Mouse (Mus musculus) bone marrow macrophage, adult 2 months (primary cell): ENCODE results near the gene Calm5. TPM values are rescaled to one million over a fixed set of nuclear protein-coding genes. Genes with fewer than 3 reads are reported as not detected.
"Not testable (repeated sequence)": the region's sequence is repeated elsewhere in the genome, so short reads cannot be mapped to it uniquely, and the experiment has no call there.

Source experiments
- H3K27ac ChIP-seq: 2 replicates; pipeline ENCODE4 v1.5.1; 2012; ENCODE audit warnings: low read depth, low read length; ENCODE audit not compliant: insufficient read depth
- H3K4me1 ChIP-seq: 2 replicates; pipeline ENCODE4 v1.6.1; 2012; ENCODE audit warnings: low read length; ENCODE audit not compliant: control insufficient read depth, insufficient read depth
- H3K4me3 ChIP-seq: 2 replicates; pipeline ENCODE4 v1.5.1; 2012; ENCODE audit warnings: mild to moderate bottlenecking, low read length, moderate library complexity; ENCODE audit not compliant: insufficient read depth
- CTCF ChIP-seq: IDR thresholded peaks from 2 replicates; pipeline ENCODE4 v1.5.1; 2012; ENCODE audit warnings: low read depth, mild to moderate bottlenecking, low read length, moderate library complexity
- POLR2A ChIP-seq: IDR thresholded peaks from 2 replicates; pipeline ENCODE4 v1.6.1; 2012; ENCODE audit warnings: mild to moderate bottlenecking, low read depth, low read length, borderline replicate concordance
- polyA plus RNA-seq: library from polyadenylated mRNA; stranded (reverse); fragments of >200 nt; gene quantifications from 2 replicates; pipeline ENCODE4 v1.2.4, GENCODE M21; 2012; ENCODE audit not compliant: missing spikeins, insufficient read depth, insufficient read length

The Calm5 gene
- polyA plus RNA-seq: not detected in 2 replicates

GRCm38 (mm10) chr13:3853648-3854333 lies at the start of gene Calm5:
Calm5 (plus strand) TSS chr13:3854173.
- not testable (repeated sequence) for H3K4me3 ChIP-seq

GRCm38 (mm10) chr13:3804186-3804585 lies 49.8 kb upstream of the Calm5 start, which contains the start of gene Calml3:
Calml3 (minus strand) TSS chr13:3804316.
- no peak within 1 kb of the TSS for H3K4me3 ChIP-seq
- TF ChIP-seq CTCF: no peak
- no peak for TF ChIP-seq POLR2A
- H3K27ac ChIP-seq: no peak within 1 kb of the TSS
- peaks cover 9% of the 10 kb centered on the region for H3K4me1 ChIP-seq

More at GRCm38 (mm10) chr13:3853648-3854333, at the start of gene Calm5:
- not testable (repeated sequence) for H3K4me1 ChIP-seq, H3K27ac ChIP-seq

GRCm38 (mm10) chr13:3805132-3805531 lies 48.8 kb upstream of the Calm5 start:
- no peak for TF ChIP-seq CTCF
- TF ChIP-seq POLR2A: no peak
- Histone ChIP-seq H3K27ac (no peak overlapping the region), H3K4me1 (peaks cover 9% of the 10 kb centered on the region), H3K4me3 (no peak overlapping the region)

GRCm38 (mm10) chr13:3805638-3806037 lies 48.3 kb upstream of the Calm5 start:
- H3K4me3 ChIP-seq: no peak overlapping the region
- H3K27ac ChIP-seq: no peak overlapping the region
- TF ChIP-seq CTCF (no peak), POLR2A (no peak)
- peaks cover 9% of the 10 kb centered on the region for H3K4me1 ChIP-seq

GRCm38 (mm10) chr13:3807131-3807827 lies 46.7 kb upstream of the Calm5 start:
- no peak overlapping the region for H3K27ac ChIP-seq
- no peak overlapping the region for H3K4me3 ChIP-seq
- TF ChIP-seq CTCF (no peak), POLR2A (no peak)
- peaks cover 9% of the 10 kb centered on the region for H3K4me1 ChIP-seq

- TF ChIP-seq POLR2A (no peak), CTCF (no peak)
- peaks cover 11% of the 10 kb centered on the region for H3K4me1 ChIP-seq
- H3K27ac ChIP-seq: no peak overlapping the region
- no peak overlapping the region for H3K4me3 ChIP-seq
Observed at GRCm38 (mm10) chr13:3818012-3818739, 35.8 kb upstream of the Calm5 start.

GRCm38 (mm10) chr13:3818740-3819076 lies 35.3 kb upstream of the Calm5 start:
- Histone ChIP-seq H3K4me1 (peaks cover 11% of the 10 kb centered on the region), H3K4me3 (no peak overlapping the region), H3K27ac (no peak overlapping the region)
- TF ChIP-seq POLR2A (no peak), CTCF (no peak)

- Histone ChIP-seq H3K4me1 (peaks cover 20% of the 10 kb centered on the region), H3K27ac (no peak overlapping the region), H3K4me3 (no peak overlapping the region)
- TF ChIP-seq CTCF: no peak
- no peak for TF ChIP-seq POLR2A
Observed at GRCm38 (mm10) chr13:3822105-3822504, 31.9 kb upstream of the Calm5 start.

- H3K4me3 ChIP-seq: no peak overlapping the region
- TF ChIP-seq POLR2A: no peak
- no peak for TF ChIP-seq CTCF
- no peak overlapping the region for H3K27ac ChIP-seq
- peaks cover 20% of the 10 kb centered on the region for H3K4me1 ChIP-seq
Observed at GRCm38 (mm10) chr13:3825726-3826125, 28.2 kb upstream of the Calm5 start.

- H3K4me3 ChIP-seq: no peak overlapping the region
- H3K27ac ChIP-seq: no peak overlapping the region
- TF ChIP-seq POLR2A (no peak), CTCF (no peak)
- peaks cover 10% of the 10 kb centered on the region for H3K4me1 ChIP-seq
Observed at GRCm38 (mm10) chr13:3831546-3831945, 22.4 kb upstream of the Calm5 start.
